Mouse (Mus musculus) heart, postnatal 0 days (tissue): ENCODE results near the gene Slc34a3. TPM values are rescaled to one million over a fixed set of nuclear protein-coding genes. Genes with fewer than 3 reads are reported as not detected.

Source experiments
- ATAC-seq: fragments of 200-750 bp; cut with Nextera tagmentation; 2 replicates; pipeline ENCODE4 v1.8.0; 2017; ENCODE audit warnings: low read depth, moderate number of reproducible peaks, moderate library complexity; ENCODE audit not compliant: insufficient read depth
- DNase-seq: peaks from one replicate; pipeline ENCODE4 v3.0.0-alpha.2; 2016; ENCODE audit warnings: low spot score
- H3K27ac ChIP-seq: fragments of 300-500 bp; sonication (generic); 2 replicates; pipeline ENCODE4 v1.5.1; 2014; ENCODE audit warnings: low read depth, mild to moderate bottlenecking
- H3K27me3 ChIP-seq: fragments of 300-500 bp; sonication (generic); 2 replicates; pipeline ENCODE4 v1.6.1; 2014; ENCODE audit warnings: low read length, mixed read lengths; ENCODE audit not compliant: control insufficient read depth, insufficient read depth
- H3K36me3 ChIP-seq: fragments of 300-500 bp; sonication (generic); replicated peaks from 2 replicates; pipeline ENCODE4 v1.6.1; 2014; ENCODE audit warnings: low read length, mixed read lengths; ENCODE audit not compliant: control insufficient read depth, insufficient read depth
- H3K4me1 ChIP-seq: fragments of 300-500 bp; sonication (generic); 2 replicates; pipeline ENCODE4 v1.6.1; 2014; ENCODE audit warnings: antibody characterized with exemption; ENCODE audit not compliant: control insufficient read depth, insufficient read depth
- H3K4me2 ChIP-seq: fragments of 300-500 bp; sonication (generic); 2 replicates; pipeline ENCODE4 v1.6.1; 2014; ENCODE audit warnings: low read depth, mild to moderate bottlenecking, low read length, moderate library complexity
- H3K4me3 ChIP-seq: fragments of 300-500 bp; sonication (generic); 2 replicates; pipeline ENCODE4 v1.5.1; 2014; ENCODE audit warnings: low read depth, low read length
- H3K9ac ChIP-seq: fragments of 300-500 bp; sonication (generic); replicated peaks from 2 replicates; pipeline ENCODE4 v1.6.1; 2014; ENCODE audit warnings: low read depth, low read length, mixed read lengths
- H3K9me3 ChIP-seq: fragments of 300-500 bp; sonication (generic); replicated peaks from 2 replicates; pipeline ENCODE4 v1.6.1; 2016; ENCODE audit warnings: low read length; ENCODE audit not compliant: control insufficient read depth
- CTCF ChIP-seq: IDR thresholded peaks from 2 replicates; pipeline ENCODE4 v1.5.1; 2016; ENCODE audit warnings: antibody characterized with exemption, control low read depth, low read depth
- EP300 ChIP-seq: IDR thresholded peaks from 2 replicates; pipeline ENCODE4 v1.6.1; 2016; ENCODE audit warnings: antibody characterized with exemption, low read depth
- WGBS: fragments of 180-500 bp; shearing (Covaris S2); extraction: QIAGEN DNeasy Blood & Tissue Kit; methylation state at CpG from one replicate; pipeline ENCODE4 v1.1.7; 2014; 5-methylcytosine and 5-hydroxymethylcytosine counted together
- polyA plus RNA-seq: library from polyadenylated mRNA; unstranded; fragments of >200 nt; fragmentation: Nextera tagmentation; extraction: Ambion mirVana; gene quantifications from 2 replicates; pipeline ENCODE4 v1.2.1, GENCODE M21; 2015
- total RNA-seq: library from RNA; depleted of rRNA; stranded (reverse); fragments of >200 nt; gene quantifications from 2 replicates; pipeline ENCODE4 v1.2.3, GENCODE M21; 2014; ENCODE audit warnings: low replicate concordance; rRNA removed

The Slc34a3 gene
- total and polyA plus RNA-seq, 2 experiments from 2014 or later, result not detected

DNA sequence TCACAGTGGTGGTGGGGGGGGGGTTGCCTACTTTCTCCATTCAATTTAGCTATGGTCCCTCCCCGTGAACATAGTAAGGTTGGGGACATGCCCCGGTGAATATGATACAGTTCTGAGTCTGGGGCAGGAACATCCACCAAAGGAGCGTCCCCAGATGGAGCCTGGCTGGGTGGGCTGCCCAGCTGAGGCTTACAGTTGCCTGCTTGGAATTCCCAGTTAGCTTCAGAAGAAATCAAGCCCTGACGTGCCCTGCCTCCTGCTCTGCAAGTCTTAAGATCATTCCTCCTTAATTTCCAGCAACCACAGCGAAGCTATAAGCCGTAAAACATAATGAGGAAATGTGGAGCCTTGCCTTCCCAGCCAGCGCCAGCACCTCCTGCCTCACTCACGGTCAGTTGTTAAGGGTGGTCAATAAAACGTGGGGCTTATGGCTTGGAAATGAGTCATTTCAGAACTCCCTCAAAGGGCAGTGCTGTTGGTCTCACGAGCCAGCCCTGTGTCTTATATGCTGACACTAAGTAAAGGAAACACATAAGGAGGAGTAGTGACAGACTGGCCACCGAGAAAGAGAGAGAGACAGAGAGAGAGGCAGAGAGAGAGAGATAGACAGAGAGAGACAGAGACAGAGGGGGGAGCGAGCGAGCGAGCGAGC is 54.5 kb downstream of the Slc34a3 start:
- no peak for DNase-seq
- Histone ChIP-seq H3K9ac (0 out of 2 replicates have a peak overlapping the region, but pooled peaks have one; percentile 35), H3K27ac (peak overlapping the region; percentile 79), H3K4me2 (peak overlapping the region; percentile 82), H3K36me3 (no peaks in the 10 kb centered on the region), H3K9me3 (no peaks in the 10 kb centered on the region), H3K4me1 (peaks cover 35% of the 10 kb centered on the region), H3K27me3 (0 out of 2 replicates have a peak, but pooled peaks cover 6% of the 10 kb centered on the region), H3K4me3 (peak overlapping the region; percentile 62)
- no peak for TF ChIP-seq EP300
- TF ChIP-seq CTCF, result no peak
- ATAC-seq, result no peak
- WGBS, result 62% methylated on average over 15 of the region's 15 CpGs

Other genes starting within 250 kb of the Slc34a3 start
Only the 30 nearest of the 31 such genes appear.
- gene Nsmf, start 180.0 kb downstream of the Slc34a3 start, total RNA-seq, result 68.3 and 86.7 TPM in 2 replicates
- gene Nsmf, start 180.0 kb downstream of the Slc34a3 start, polyA plus RNA-seq, result 33.5 and 36.0 TPM in 2 replicates
- gene Entpd8, start 154.1 kb downstream of the Slc34a3 start, total RNA-seq, result not detected in 2 replicates
- gene Entpd8, start 154.1 kb downstream of the Slc34a3 start, polyA plus RNA-seq, result not detected in 2 replicates
- gene Noxa1, start 139.2 kb downstream of the Slc34a3 start, total RNA-seq, result not detected in 2 replicates
- gene Noxa1, start 139.2 kb downstream of the Slc34a3 start, polyA plus RNA-seq, result not detected in 2 replicates
- gene Nrarp, start 53.6 kb downstream of the Slc34a3 start, total RNA-seq, result 34.1 and 38.1 TPM in 2 replicates
- 8.8 and 9.6 TPM in 2 replicates for gene Nrarp, start 53.6 kb downstream of the Slc34a3 start, polyA plus RNA-seq
- gene Tor4a, start 37.5 kb downstream of the Slc34a3 start, total RNA-seq, result 4.9 and 8.6 TPM in 2 replicates
- gene Tor4a, start 37.5 kb downstream of the Slc34a3 start, polyA plus RNA-seq, result 4.4 and 5.2 TPM in 2 replicates
- gene Nelfb, start 22.9 kb downstream of the Slc34a3 start, total RNA-seq, result 49.0 and 63.7 TPM in 2 replicates
- 38.4 and 41.9 TPM in 2 replicates for gene Nelfb, start 22.9 kb downstream of the Slc34a3 start, polyA plus RNA-seq
- gene Stpg3, start 19.7 kb downstream of the Slc34a3 start, total RNA-seq, result not detected in 2 replicates
- not detected in 2 replicates for gene Stpg3, start 19.7 kb downstream of the Slc34a3 start, polyA plus RNA-seq
- not detected in 2 replicates for gene Fam166a, start 15.6 kb downstream of the Slc34a3 start, total RNA-seq
- gene Fam166a, start 15.6 kb downstream of the Slc34a3 start, polyA plus RNA-seq, result 0.33 TPM in 1 of 2 replicates, not detected in the other
- 665 and 888 TPM in 2 replicates for gene Tubb4b, start 9.7 kb downstream of the Slc34a3 start, total RNA-seq
- gene Tubb4b, start 9.7 kb downstream of the Slc34a3 start, polyA plus RNA-seq, result 217 and 244 TPM in 2 replicates
- not detected in 2 replicates for gene Rnf224, start 2.4 kb upstream of the Slc34a3 start, total RNA-seq
- not detected in 2 replicates for gene Rnf224, start 2.4 kb upstream of the Slc34a3 start, polyA plus RNA-seq
- gene Rnf208, start 7.9 kb upstream of the Slc34a3 start, total RNA-seq, result 2.4 and 4.1 TPM in 2 replicates
- gene Rnf208, start 7.9 kb upstream of the Slc34a3 start, polyA plus RNA-seq, result 0.92 and 1.1 TPM in 2 replicates
- not detected in 2 replicates for gene Cysrt1, start 8.1 kb upstream of the Slc34a3 start, total RNA-seq
- gene Cysrt1, start 8.1 kb upstream of the Slc34a3 start, polyA plus RNA-seq, result not detected in 2 replicates
- gene AL732309.1, start 12.5 kb upstream of the Slc34a3 start, total RNA-seq, result 4.8 and 6.9 TPM in 2 replicates
- gene AL732309.1, start 12.5 kb upstream of the Slc34a3 start, polyA plus RNA-seq, result 0.97 and 1.6 TPM in 2 replicates
- 35.3 and 42.0 TPM in 2 replicates for gene Tmem203, start 21.1 kb upstream of the Slc34a3 start, total RNA-seq
- 25.6 and 26.5 TPM in 2 replicates for gene Tmem203, start 21.1 kb upstream of the Slc34a3 start, polyA plus RNA-seq
- 5.2 and 5.4 TPM in 2 replicates for gene Tprn, start 28.3 kb upstream of the Slc34a3 start, total RNA-seq
- 3.6 and 3.7 TPM in 2 replicates for gene Tprn, start 28.3 kb upstream of the Slc34a3 start, polyA plus RNA-seq
- gene Ssna1, start 38.1 kb upstream of the Slc34a3 start, total RNA-seq, result 58.9 and 110 TPM in 2 replicates
- 111 and 117 TPM in 2 replicates for gene Ssna1, start 38.1 kb upstream of the Slc34a3 start, polyA plus RNA-seq
- 31.4 and 48.6 TPM in 2 replicates for gene Anapc2, start 38.1 kb upstream of the Slc34a3 start, total RNA-seq
- gene Anapc2, start 38.1 kb upstream of the Slc34a3 start, polyA plus RNA-seq, result 41.0 and 46.5 TPM in 2 replicates
- gene Tmem210, start 53.8 kb upstream of the Slc34a3 start, total RNA-seq, result not detected in 2 replicates
- not detected in 2 replicates for gene Tmem210, start 53.8 kb upstream of the Slc34a3 start, polyA plus RNA-seq
- gene Lrrc26, start 55.6 kb upstream of the Slc34a3 start, total RNA-seq, result not detected in 2 replicates
- gene Lrrc26, start 55.6 kb upstream of the Slc34a3 start, polyA plus RNA-seq, result 1.2 TPM in 1 of 2 replicates, not detected in the other
- 0.46 TPM in 1 of 2 replicates, not detected in the other for gene Grin1, start 84.8 kb upstream of the Slc34a3 start, total RNA-seq
- gene Grin1, start 84.8 kb upstream of the Slc34a3 start, polyA plus RNA-seq, result not detected in 2 replicates
- gene Man1b1, start 98.0 kb upstream of the Slc34a3 start, total RNA-seq, result 20.1 and 41.2 TPM in 2 replicates
- 18.8 and 19.5 TPM in 2 replicates for gene Man1b1, start 98.0 kb upstream of the Slc34a3 start, polyA plus RNA-seq
- 9.0 and 13.2 TPM in 2 replicates for gene Dpp7, start 122.0 kb upstream of the Slc34a3 start, total RNA-seq
- gene Dpp7, start 122.0 kb upstream of the Slc34a3 start, polyA plus RNA-seq, result 4.3 and 4.6 TPM in 2 replicates
- gene Uap1l1, start 131.3 kb upstream of the Slc34a3 start, total RNA-seq, result 1.3 and 10.9 TPM in 2 replicates
- 13.0 and 14.3 TPM in 2 replicates for gene Uap1l1, start 131.3 kb upstream of the Slc34a3 start, polyA plus RNA-seq
- gene Sapcd2, start 138.0 kb upstream of the Slc34a3 start, total RNA-seq, result 14.0 and 26.1 TPM in 2 replicates
- 5.6 and 6.4 TPM in 2 replicates for gene Sapcd2, start 138.0 kb upstream of the Slc34a3 start, polyA plus RNA-seq
- gene Entpd2, start 161.5 kb upstream of the Slc34a3 start, total RNA-seq, result 7.9 and 44.8 TPM in 2 replicates
- gene Entpd2, start 161.5 kb upstream of the Slc34a3 start, polyA plus RNA-seq, result 3.5 and 4.2 TPM in 2 replicates
- gene Npdc1, start 165.0 kb upstream of the Slc34a3 start, total RNA-seq, result 43.0 and 49.7 TPM in 2 replicates
- 21.0 and 24.5 TPM in 2 replicates for gene Npdc1, start 165.0 kb upstream of the Slc34a3 start, polyA plus RNA-seq
- gene Fut7, start 188.9 kb upstream of the Slc34a3 start, total RNA-seq, result not detected in 2 replicates
- not detected in 2 replicates for gene Fut7, start 188.9 kb upstream of the Slc34a3 start, polyA plus RNA-seq
- gene Abca2, start 194.3 kb upstream of the Slc34a3 start, total RNA-seq, result 27.6 and 32.0 TPM in 2 replicates
- gene Abca2, start 194.3 kb upstream of the Slc34a3 start, polyA plus RNA-seq, result 2.4 and 3.6 TPM in 2 replicates
- gene Clic3, start 222.5 kb upstream of the Slc34a3 start, total RNA-seq, result 2.4 and 4.5 TPM in 2 replicates
- 6.5 and 7.4 TPM in 2 replicates for gene Clic3, start 222.5 kb upstream of the Slc34a3 start, polyA plus RNA-seq
- 71.9 and 90.7 TPM in 2 replicates for gene Paxx, start 226.7 kb upstream of the Slc34a3 start, total RNA-seq
- gene Paxx, start 226.7 kb upstream of the Slc34a3 start, polyA plus RNA-seq, result 42.7 and 45.5 TPM in 2 replicates